Mouse (Mus musculus) heart, postnatal 0 days (tissue): ENCODE data around the gene Ifnb1. TPM values are rescaled to one million over a fixed set of nuclear protein-coding genes. Genes with fewer than 3 reads are reported as not detected.

ENCODE experiments used
- ATAC-seq: fragments of 200-750 bp; cut with Nextera tagmentation; 2 replicates; pipeline ENCODE4 v1.8.0; 2017; ENCODE audit warnings: low read depth, moderate number of reproducible peaks, moderate library complexity; ENCODE audit not compliant: insufficient read depth
- DNase-seq: peaks from one replicate; pipeline ENCODE4 v3.0.0-alpha.2; 2016; ENCODE audit warnings: low spot score
- H3K27ac ChIP-seq: fragments of 300-500 bp; sonication (generic); 2 replicates; pipeline ENCODE4 v1.5.1; 2014; ENCODE audit warnings: low read depth, mild to moderate bottlenecking
- H3K27me3 ChIP-seq: fragments of 300-500 bp; sonication (generic); 2 replicates; pipeline ENCODE4 v1.6.1; 2014; ENCODE audit warnings: low read length, mixed read lengths; ENCODE audit not compliant: control insufficient read depth, insufficient read depth
- H3K36me3 ChIP-seq: fragments of 300-500 bp; sonication (generic); replicated peaks from 2 replicates; pipeline ENCODE4 v1.6.1; 2014; ENCODE audit warnings: low read length, mixed read lengths; ENCODE audit not compliant: control insufficient read depth, insufficient read depth
- H3K4me1 ChIP-seq: fragments of 300-500 bp; sonication (generic); 2 replicates; pipeline ENCODE4 v1.6.1; 2014; ENCODE audit warnings: antibody characterized with exemption; ENCODE audit not compliant: control insufficient read depth, insufficient read depth
- H3K4me2 ChIP-seq: fragments of 300-500 bp; sonication (generic); 2 replicates; pipeline ENCODE4 v1.6.1; 2014; ENCODE audit warnings: low read depth, mild to moderate bottlenecking, low read length, moderate library complexity
- H3K4me3 ChIP-seq: fragments of 300-500 bp; sonication (generic); 2 replicates; pipeline ENCODE4 v1.5.1; 2014; ENCODE audit warnings: low read depth, low read length
- H3K9ac ChIP-seq: fragments of 300-500 bp; sonication (generic); replicated peaks from 2 replicates; pipeline ENCODE4 v1.6.1; 2014; ENCODE audit warnings: low read depth, low read length, mixed read lengths
- H3K9me3 ChIP-seq: fragments of 300-500 bp; sonication (generic); replicated peaks from 2 replicates; pipeline ENCODE4 v1.6.1; 2016; ENCODE audit warnings: low read length; ENCODE audit not compliant: control insufficient read depth
- CTCF ChIP-seq: IDR thresholded peaks from 2 replicates; pipeline ENCODE4 v1.5.1; 2016; ENCODE audit warnings: antibody characterized with exemption, control low read depth, low read depth
- EP300 ChIP-seq: IDR thresholded peaks from 2 replicates; pipeline ENCODE4 v1.6.1; 2016; ENCODE audit warnings: antibody characterized with exemption, low read depth
- WGBS: fragments of 180-500 bp; shearing (Covaris S2); extraction: QIAGEN DNeasy Blood & Tissue Kit; methylation state at CpG from one replicate; pipeline ENCODE4 v1.1.7; 2014; 5-methylcytosine and 5-hydroxymethylcytosine counted together
- polyA plus RNA-seq: library from polyadenylated mRNA; unstranded; fragments of >200 nt; fragmentation: Nextera tagmentation; extraction: Ambion mirVana; gene quantifications from 2 replicates; pipeline ENCODE4 v1.2.1, GENCODE M21; 2015
- total RNA-seq: library from RNA; depleted of rRNA; stranded (reverse); fragments of >200 nt; gene quantifications from 2 replicates; pipeline ENCODE4 v1.2.3, GENCODE M21; 2014; ENCODE audit warnings: low replicate concordance

The Ifnb1 gene
- total and polyA plus RNA-seq, 2 experiments from 2014 or later, result not detected

- TF ChIP-seq CTCF (no peak), EP300 (no peak)
- WGBS, result 48% methylated on average over 2 of the region's 2 CpGs
These were observed 8.3 kb upstream of the Ifnb1 start for GRCm38 (mm10) chr4:88530892-88531291.

GRCm38 (mm10) chr4:88530271-88530670, 7.7 kb upstream of the Ifnb1 start:
- H3K4me1 ChIP-seq, result no peaks in the 10 kb centered on the region
- DNase-seq (no peak), ATAC-seq (no peak)
- TF ChIP-seq CTCF (no peak), EP300 (no peak)
- H3K4me3 ChIP-seq, result no peak overlapping the region
- 68% methylated on average over 4 of the region's 4 CpGs for WGBS
- H3K27ac ChIP-seq, result no peak overlapping the region
- H3K4me2 ChIP-seq, result no peak overlapping the region
- H3K36me3 ChIP-seq, result no peaks in the 10 kb centered on the region
- H3K9ac ChIP-seq, result no peak overlapping the region
- no peaks in the 10 kb centered on the region for H3K27me3 ChIP-seq
- H3K9me3 ChIP-seq, result no peaks in the 10 kb centered on the region

More at GRCm38 (mm10) chr4:88530892-88531291, 8.3 kb upstream of the Ifnb1 start:
- DNase-seq, result no peak
- Histone ChIP-seq H3K4me3 (no peak overlapping the region), H3K4me1 (no peaks in the 10 kb centered on the region), H3K27me3 (no peaks in the 10 kb centered on the region), H3K4me2 (no peak overlapping the region), H3K36me3 (no peaks in the 10 kb centered on the region), H3K27ac (no peak overlapping the region), H3K9ac (no peak overlapping the region), H3K9me3 (no peaks in the 10 kb centered on the region)
- ATAC-seq, result no peak

- DNase-seq (no peak), ATAC-seq (no peak)
- H3K27me3 ChIP-seq, result no peaks in the 10 kb centered on the region
- H3K27ac ChIP-seq, result no peak overlapping the region
- no peaks in the 10 kb centered on the region for H3K36me3 ChIP-seq
- H3K4me1 ChIP-seq, result no peaks in the 10 kb centered on the region
- 66% methylated on average over 5 of the region's 5 CpGs for WGBS
- H3K4me2 ChIP-seq, result no peak overlapping the region
- H3K9ac ChIP-seq, result no peak overlapping the region
- no peak overlapping the region for H3K4me3 ChIP-seq
- no peaks in the 10 kb centered on the region for H3K9me3 ChIP-seq
- TF ChIP-seq EP300, result no peak
- TF ChIP-seq CTCF, result no peak
These were observed 3.9 kb upstream of the Ifnb1 start for GRCm38 (mm10) chr4:88526379-88527049.

- no peak for TF ChIP-seq EP300
- no peak for TF ChIP-seq CTCF
- H3K4me1 ChIP-seq, result no peaks in the 10 kb centered on the region
- H3K9ac ChIP-seq, result no peak overlapping the region
- no peaks in the 10 kb centered on the region for H3K27me3 ChIP-seq
- no peak overlapping the region for H3K4me3 ChIP-seq
- H3K27ac ChIP-seq, result no peak overlapping the region
- H3K36me3 ChIP-seq, result no peaks in the 10 kb centered on the region
- no peak overlapping the region for H3K4me2 ChIP-seq
- WGBS, result 68% methylated on average over 3 of the region's 3 CpGs
- ATAC-seq (no peak), DNase-seq (no peak)
- no peaks in the 10 kb centered on the region for H3K9me3 ChIP-seq
These were observed 2.8 kb upstream of the Ifnb1 start for GRCm38 (mm10) chr4:88525393-88525792.

- DNase-seq (peak; percentile 23), ATAC-seq (no peak)
- Histone ChIP-seq H3K36me3 (no peaks in the 10 kb centered on the region), H3K4me2 (no peak overlapping the region), H3K4me3 (no peak overlapping the region), H3K9me3 (no peaks in the 10 kb centered on the region), H3K27me3 (no peaks in the 10 kb centered on the region), H3K9ac (no peak overlapping the region), H3K4me1 (no peaks in the 10 kb centered on the region), H3K27ac (no peak overlapping the region)
- TF ChIP-seq EP300 (no peak), CTCF (peak; percentile 53)
These were observed 667 bp upstream of the Ifnb1 start for GRCm38 (mm10) chr4:88523241-88523640.

GRCm38 (mm10) chr4:88517957-88518356, 4.6 kb downstream of the Ifnb1 start:
- H3K4me1 ChIP-seq, result peaks cover 7% of the 10 kb centered on the region; the same call in 1 of the 2 replicates
- H3K9ac ChIP-seq, result no peak overlapping the region
- TF ChIP-seq EP300 (no peak), CTCF (no peak)
- H3K9me3 ChIP-seq, result no peaks in the 10 kb centered on the region
- DNase-seq (no peak), ATAC-seq (no peak)
- H3K4me2 ChIP-seq, result no peak overlapping the region
- WGBS, result 91% methylated on average over 2 of the region's 2 CpGs
- H3K27me3 ChIP-seq, result no peaks in the 10 kb centered on the region
- H3K4me3 ChIP-seq, result no peak overlapping the region
- no peak overlapping the region for H3K27ac ChIP-seq
- no peaks in the 10 kb centered on the region for H3K36me3 ChIP-seq
